Mouse (Mus musculus) heart, postnatal 0 days (tissue): ENCODE data around the gene Ano10.

Experiments used
- CTCF ChIP-seq: IDR thresholded peaks from 2 replicates; pipeline ENCODE4 v1.5.1; 2016; ENCODE audit warnings: antibody characterized with exemption, control low read depth, low read depth
- EP300 ChIP-seq: IDR thresholded peaks from 2 replicates; pipeline ENCODE4 v1.6.1; 2016; ENCODE audit warnings: antibody characterized with exemption, low read depth

DNA sequence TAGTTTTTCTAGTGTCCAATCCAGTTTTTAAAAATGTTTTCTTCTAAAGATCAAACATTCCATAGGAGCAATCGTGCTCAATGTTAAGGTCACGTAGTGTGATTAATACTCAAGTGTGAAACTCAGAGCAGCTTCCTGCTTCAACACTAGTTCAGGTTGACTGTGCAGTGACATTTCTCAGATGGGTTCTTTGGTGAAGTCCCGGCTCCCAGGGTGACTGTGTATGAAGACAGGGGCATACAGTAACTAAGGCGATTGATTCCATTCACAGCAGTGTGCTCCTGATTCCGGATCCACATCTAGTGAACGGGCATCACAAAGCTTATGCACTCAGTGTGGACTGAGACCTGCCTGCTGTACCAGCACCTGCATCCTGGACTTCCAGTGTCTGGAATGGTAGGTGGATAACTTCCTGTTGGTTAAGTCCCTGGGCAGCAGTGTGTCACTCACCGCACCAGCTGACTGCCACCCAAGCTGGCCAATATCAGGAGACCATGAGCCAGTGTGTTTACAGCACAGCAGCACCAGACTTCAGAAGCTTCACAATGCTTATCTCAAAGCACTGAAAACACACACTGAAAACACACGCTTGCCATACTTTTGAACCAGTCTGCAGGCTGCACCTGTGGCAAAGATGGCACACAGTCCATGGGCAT is 60.8 kb downstream of the Ano10 start:
- no peak for TF ChIP-seq CTCF
- no peak for TF ChIP-seq EP300
